ENCODE assay signal across 18 mouse cellular contexts in the genomic region with DNA sequence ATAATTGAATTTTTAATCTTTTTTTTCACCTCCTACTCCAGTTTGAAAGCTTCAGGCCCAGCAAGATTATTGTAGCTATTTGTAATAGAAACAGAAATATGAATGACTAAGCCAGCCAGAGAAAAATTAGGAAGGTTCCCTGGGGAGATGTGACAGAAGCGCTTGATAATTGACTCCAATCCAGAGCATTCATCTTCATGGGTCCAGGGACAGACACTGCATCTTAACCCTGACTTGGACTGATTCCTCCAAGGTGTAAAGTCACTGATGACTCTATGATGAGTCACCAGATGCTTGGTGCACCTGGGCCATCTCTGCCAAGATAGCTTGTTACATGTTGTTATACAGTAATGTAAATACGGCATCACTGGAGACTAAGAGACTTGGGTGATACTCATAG.
"Had no signal": no experiment of that assay in that cellular context is flagged by ENCODE, and none has a peak within 500 bp of the region (broad histone marks: within the 10 kb centered on the region; RNA-seq: fewer than 3 reads in every experiment).

No protein-coding gene starts in this region.

- H3K4me1 ChIP-seq: kidney, embryonic 15.5 days; limb, embryonic 12.5 days; limb, embryonic 15.5 days; midbrain, embryonic 12.5 days had no signal

- H3K4me2 ChIP-seq: kidney, embryonic 15.5 days; limb, embryonic 12.5 days; limb, embryonic 15.5 days; liver, embryonic 11.5 days; lung, embryonic 14.5 days; midbrain, embryonic 12.5 days had no signal

- H3K9ac ChIP-seq: kidney, embryonic 15.5 days; limb, embryonic 12.5 days; limb, embryonic 15.5 days; liver, embryonic 14.5 days; liver, postnatal 0 days; lung, embryonic 14.5 days; midbrain, embryonic 12.5 days had no signal

- ATAC-seq: liver, postnatal 0 days; lung, postnatal 0 days; midbrain, embryonic 16.5 days had no signal

- H3K27me3 ChIP-seq: kidney, embryonic 15.5 days; limb, embryonic 12.5 days; limb, embryonic 15.5 days; midbrain, embryonic 12.5 days had no signal

- DNase-seq: kidney, postnatal 10 days; kidney, postnatal 36 days; layer of hippocampus, postnatal 36 days; left cerebral cortex, postnatal 4 days; liver, postnatal 0 days; lung, embryonic 14.5 days; thymus, adult 18-20 months; thymus, postnatal 36 days had no signal

- H3K4me3 ChIP-seq: kidney, embryonic 15.5 days; left cerebral cortex, adult 2 months; limb, embryonic 12.5 days; limb, embryonic 15.5 days; midbrain, embryonic 12.5 days had no signal

- H3K36me3 ChIP-seq: kidney, embryonic 15.5 days; limb, embryonic 12.5 days; limb, embryonic 15.5 days; midbrain, embryonic 12.5 days had no signal

- H3K9me3 ChIP-seq: kidney, embryonic 15.5 days; limb, embryonic 12.5 days; limb, embryonic 15.5 days; midbrain, embryonic 12.5 days had no signal

- H3K27ac ChIP-seq: kidney, embryonic 15.5 days; left cerebral cortex, adult 2 months; limb, embryonic 12.5 days; limb, embryonic 15.5 days; liver, embryonic 14.5 days; macrophage; midbrain, embryonic 12.5 days had no signal
